Mouse (Mus musculus) limb, embryonic 14.5 days (tissue): ENCODE data around the gene Fads2. TPM values are rescaled to one million over a fixed set of nuclear protein-coding genes. Genes with fewer than 3 reads are reported as not detected.

ENCODE experiments used
- ATAC-seq: fragments of 200-750 bp; cut with Nextera tagmentation; 2 replicates; pipeline ENCODE4 v1.8.0; 2017; ENCODE audit warnings: low read depth, moderate number of reproducible peaks, moderate TSS enrichment; ENCODE audit not compliant: low FRiP score
- DNase-seq: peaks from one replicate; pipeline ENCODE4 v3.0.0-alpha.2; 2015; ENCODE audit warnings: low spot score
- H3K27ac ChIP-seq: fragments of 300-500 bp; sonication (generic); replicated peaks from 2 replicates; pipeline ENCODE4 v1.5.1; 2014; ENCODE audit warnings: low read depth, mild to moderate bottlenecking, low read length, moderate library complexity, mixed read lengths
- H3K27me3 ChIP-seq: fragments of 300-500 bp; sonication (generic); 2 replicates; pipeline ENCODE4 v1.6.1; 2014; ENCODE audit warnings: low read length, mixed read lengths; ENCODE audit not compliant: control insufficient read depth, insufficient read depth
- H3K36me3 ChIP-seq: fragments of 300-500 bp; sonication (generic); 2 replicates; pipeline ENCODE4 v1.6.1; 2014; ENCODE audit warnings: mild to moderate bottlenecking, low read length, moderate library complexity, mixed read lengths; ENCODE audit not compliant: control insufficient read depth, insufficient read depth
- H3K4me1 ChIP-seq: fragments of 300-500 bp; sonication (generic); 2 replicates; pipeline ENCODE4 v1.6.1; 2014; ENCODE audit warnings: antibody characterized with exemption, low read length, mixed read lengths; ENCODE audit not compliant: control insufficient read depth, insufficient read depth
- H3K4me2 ChIP-seq: fragments of 300-500 bp; sonication (generic); replicated peaks from 2 replicates; pipeline ENCODE4 v1.6.1; 2014; ENCODE audit warnings: low read depth, mild to moderate bottlenecking, low read length, moderate library complexity; ENCODE audit not compliant: severe bottlenecking
- H3K4me3 ChIP-seq: fragments of 300-500 bp; sonication (generic); replicated peaks from 2 replicates; pipeline ENCODE4 v1.5.1; 2014; ENCODE audit warnings: low read length
- H3K9ac ChIP-seq: fragments of 300-500 bp; sonication (generic); 2 replicates; pipeline ENCODE4 v1.6.1; 2014; ENCODE audit warnings: mild to moderate bottlenecking, low read depth, low read length, moderate library complexity; ENCODE audit not compliant: severe bottlenecking
- H3K9me3 ChIP-seq: fragments of 300-500 bp; sonication (generic); 2 replicates; pipeline ENCODE4 v1.6.1; 2016; ENCODE audit warnings: low read length; ENCODE audit not compliant: control insufficient read depth
- POLR2A ChIP-seq: fragments of 200-500 bp; IDR thresholded peaks from 2 replicates; pipeline ENCODE4 v1.8.0; 2012; ENCODE audit warnings: inconsistent platforms, mild to moderate bottlenecking, moderate library complexity, borderline replicate concordance; ENCODE audit not compliant: insufficient read depth, insufficient read length; ENCODE audit errors: extremely low read depth
- WGBS: fragments of 180-500 bp; shearing (Covaris S2); extraction: QIAGEN DNeasy Blood & Tissue Kit; methylation state at CpG from one replicate; pipeline ENCODE4 v1.1.7; 2014; 5-methylcytosine and 5-hydroxymethylcytosine counted together
- polyA plus RNA-seq, 2 experiments: library from polyadenylated mRNA; depleted of rRNA in 1 of 2; stranded (reverse) in 1 of 2; unstranded in 1 of 2; fragments of >200 nt; fragmentation: Nextera tagmentation in 1 of 2; extraction: Ambion mirVana in 1 of 2; gene quantifications; 2 replicates each; pipeline versions ENCODE4 v1.2.1 to v1.2.3; 2012 to 2014

The Fads2 gene
- polyA plus RNA-seq, 2 experiments: 26.4 to 80.3 TPM

DNA sequence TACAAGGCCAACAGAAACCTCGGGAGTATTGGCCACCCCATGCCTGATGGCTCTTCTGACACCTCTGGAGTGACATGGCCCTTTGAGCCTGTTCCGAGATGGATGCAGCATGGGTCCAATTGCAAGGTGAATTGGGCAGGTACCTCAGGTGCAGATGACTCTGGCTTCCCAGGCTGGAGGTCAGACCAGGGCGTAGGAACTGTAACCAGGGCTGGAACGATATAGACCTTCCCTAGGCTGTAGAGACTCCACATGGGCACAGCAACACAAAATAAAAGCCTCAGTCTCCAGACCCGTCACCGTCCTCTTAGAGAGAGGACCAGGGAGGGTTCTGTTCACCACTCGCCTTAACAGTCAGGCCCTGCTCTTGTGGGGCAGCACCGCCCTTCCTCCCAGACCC lies 39.3 kb downstream of the Fads2 start:
- Histone ChIP-seq H3K4me2 (no peak overlapping the region), H3K9me3 (no peaks in the 10 kb centered on the region), H3K9ac (no peak overlapping the region), H3K36me3 (peaks cover 62% of the 10 kb centered on the region), H3K4me1 (peaks cover 8% of the 10 kb centered on the region), H3K4me3 (no peak overlapping the region), H3K27me3 (no peaks in the 10 kb centered on the region), H3K27ac (no peak overlapping the region)
- no peak for TF ChIP-seq POLR2A
- DNase-seq (no peak), ATAC-seq (no peak)
- 87% methylated on average over 8 of the region's 8 CpGs for WGBS

DNA sequence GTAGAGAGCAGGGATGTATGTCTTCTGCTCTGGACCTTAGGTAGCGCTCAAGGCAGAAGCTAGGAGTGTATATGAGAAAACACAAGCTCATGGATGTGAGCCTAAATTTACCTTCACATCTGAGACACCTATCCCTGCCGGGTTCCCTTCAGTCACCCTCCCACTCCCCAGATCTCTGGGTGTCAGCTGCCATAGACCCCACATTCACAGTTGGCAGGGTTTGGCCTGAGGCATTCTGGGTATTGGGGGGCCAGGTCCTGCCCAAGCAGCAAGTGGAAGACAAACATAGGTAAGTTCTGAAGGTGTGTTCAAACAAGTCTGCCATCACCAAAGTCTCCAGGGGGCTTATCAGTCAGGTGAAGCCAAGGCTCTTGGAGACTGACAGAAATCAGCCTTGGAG lies 39.9 kb downstream of the Fads2 start:
- WGBS: 97% methylated on average over 2 of the region's 2 CpGs
- Histone ChIP-seq H3K9ac (no peak overlapping the region), H3K36me3 (peaks cover 57% of the 10 kb centered on the region)

DNA sequence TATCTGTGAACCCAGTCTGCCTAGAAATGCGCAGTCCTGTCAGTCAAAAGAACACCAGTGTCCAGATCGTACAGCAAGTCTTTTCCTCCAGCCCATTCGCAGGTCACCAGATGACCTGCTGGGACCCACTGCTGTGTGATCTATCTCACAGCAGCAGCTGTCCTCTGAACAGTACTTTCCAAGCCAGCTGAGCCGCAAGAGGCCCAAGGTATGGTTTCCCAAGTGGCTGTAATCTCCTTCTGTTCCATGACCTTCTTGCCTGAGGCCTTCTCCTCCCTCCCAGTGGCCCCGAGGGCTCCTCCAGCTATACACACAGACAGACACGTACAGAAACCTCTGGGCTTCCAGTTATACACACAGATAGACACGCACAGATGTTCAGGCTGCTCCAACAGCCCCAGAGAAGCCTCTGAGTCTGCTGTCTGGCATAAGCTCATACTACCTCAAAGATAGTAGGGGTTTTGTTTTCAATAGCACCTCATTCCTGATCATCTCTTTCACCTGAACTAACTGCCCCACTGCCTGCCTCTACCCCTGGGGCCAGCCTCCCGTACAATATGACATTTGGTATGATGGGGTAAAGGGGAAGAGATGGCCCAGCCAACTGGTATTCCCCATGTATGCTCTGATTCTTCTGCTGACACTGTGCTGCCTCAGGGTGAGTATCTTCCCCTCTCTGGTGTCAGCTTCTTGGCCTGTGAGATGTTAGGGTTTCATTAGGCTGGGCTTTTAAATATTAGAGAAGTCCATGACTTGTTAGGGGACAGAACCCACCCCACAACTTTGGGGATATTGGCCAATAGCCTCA lies 40.6 kb downstream of the Fads2 start:
- H3K9ac ChIP-seq: no peak overlapping the region
- H3K4me3 ChIP-seq: no peak overlapping the region
- peaks cover 57% of the 10 kb centered on the region for H3K36me3 ChIP-seq
- no peak overlapping the region for H3K4me2 ChIP-seq
- WGBS: 57% methylated on average over 8 of the region's 8 CpGs
- H3K9me3 ChIP-seq: no peaks in the 10 kb centered on the region
- DNase-seq: no peak
- no peak for ATAC-seq
- TF ChIP-seq POLR2A: no peak
- no peak overlapping the region for H3K27ac ChIP-seq
- H3K4me1 ChIP-seq: peaks cover 10% of the 10 kb centered on the region
- H3K27me3 ChIP-seq: no peaks in the 10 kb centered on the region

More for the DNA sequence above, 39.9 kb downstream of the Fads2 start:
- Histone ChIP-seq H3K27ac (no peak overlapping the region), H3K9me3 (no peaks in the 10 kb centered on the region), H3K4me3 (no peak overlapping the region), H3K4me1 (peaks cover 10% of the 10 kb centered on the region), H3K27me3 (no peaks in the 10 kb centered on the region), H3K4me2 (no peak overlapping the region)
- ATAC-seq: no peak
- TF ChIP-seq POLR2A: no peak
- DNase-seq: no peak

DNA sequence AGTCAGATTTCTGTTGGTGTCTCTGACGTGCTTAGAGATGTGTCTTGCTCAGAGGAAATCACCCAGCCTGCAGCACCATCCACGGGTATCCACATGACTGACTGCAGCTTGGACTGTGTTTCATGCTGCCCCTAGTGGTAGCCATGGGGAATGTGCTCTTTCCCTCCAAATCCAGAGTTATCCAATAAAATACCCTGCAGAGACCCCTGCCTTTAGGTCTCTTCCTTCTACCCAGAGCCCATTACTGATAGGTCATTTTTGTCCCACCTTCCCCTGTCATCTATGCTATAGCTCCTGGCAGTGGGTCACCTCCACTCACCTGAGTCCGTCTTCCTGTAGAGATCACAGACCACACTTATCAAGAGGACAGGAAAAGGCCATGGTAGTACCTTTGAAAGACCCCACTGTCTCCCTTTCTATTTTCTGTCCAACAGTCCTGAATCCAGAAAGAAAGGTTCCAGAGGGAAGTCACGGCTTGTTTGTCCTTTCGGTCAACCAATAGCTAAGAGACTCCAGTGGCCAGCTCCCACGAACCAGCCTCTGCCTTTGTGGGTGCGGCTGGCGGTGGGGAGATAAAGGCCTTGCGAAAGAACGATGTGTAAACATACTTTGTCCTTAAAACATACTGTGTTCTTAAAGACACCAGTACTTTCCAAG lies 41.5 kb downstream of the Fads2 start:
- no peaks in the 10 kb centered on the region for H3K27me3 ChIP-seq
- no peak overlapping the region for H3K4me2 ChIP-seq
- peaks cover 51% of the 10 kb centered on the region for H3K36me3 ChIP-seq
- H3K27ac ChIP-seq: no peak overlapping the region
- peaks cover 10% of the 10 kb centered on the region for H3K4me1 ChIP-seq
- DNase-seq: peak; percentile 62
- WGBS: 64% methylated on average over 10 of the region's 10 CpGs
- peak; percentile 54; the same call in 1 of the 2 replicates for ATAC-seq
- no peaks in the 10 kb centered on the region for H3K9me3 ChIP-seq
- H3K9ac ChIP-seq: no peak overlapping the region
- no peak for TF ChIP-seq POLR2A
- H3K4me3 ChIP-seq: no peak overlapping the region

DNA sequence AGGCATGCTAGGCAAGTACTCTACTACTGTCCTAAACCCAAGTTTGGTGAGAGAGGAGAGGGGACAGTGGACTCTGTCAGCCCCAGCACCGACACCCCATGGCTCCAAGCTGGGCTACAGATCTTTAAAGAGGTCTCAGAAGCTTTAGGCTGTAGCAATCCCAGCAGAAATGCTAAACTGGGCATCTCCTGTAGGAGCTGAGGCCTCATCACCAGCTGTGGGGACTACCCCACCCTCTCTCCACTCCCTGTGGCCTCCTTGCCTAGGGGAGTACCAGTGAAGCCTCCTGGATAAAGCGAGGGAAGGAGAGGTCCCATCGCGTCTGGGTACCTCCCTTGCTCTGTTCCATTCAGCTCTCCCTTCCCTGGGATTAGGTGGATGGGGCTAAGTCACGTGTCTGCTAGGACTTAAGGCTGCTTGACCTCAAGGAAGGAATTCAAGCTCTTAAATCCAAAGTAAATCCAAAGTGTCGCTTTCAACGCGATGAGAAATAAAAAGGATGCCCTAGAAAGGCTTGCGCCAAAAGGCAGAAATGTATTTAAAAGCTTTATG lies 42.6 kb downstream of the Fads2 start:
- 69% methylated on average over 9 of the region's 9 CpGs for WGBS
- no peak overlapping the region for H3K4me3 ChIP-seq
- no peak overlapping the region for H3K4me2 ChIP-seq
- DNase-seq (no peak), ATAC-seq (no peak)
- H3K27me3 ChIP-seq: no peaks in the 10 kb centered on the region
- H3K9me3 ChIP-seq: no peaks in the 10 kb centered on the region
- peaks cover 10% of the 10 kb centered on the region for H3K4me1 ChIP-seq
- no peak for TF ChIP-seq POLR2A
- H3K36me3 ChIP-seq: peaks cover 43% of the 10 kb centered on the region
- no peak overlapping the region for H3K9ac ChIP-seq
- H3K27ac ChIP-seq: no peak overlapping the region
